Mouse (Mus musculus) midbrain, embryonic 13.5 days (tissue): Measurements from ENCODE around the gene Tomm40l. TPM values are rescaled to one million over a fixed set of nuclear protein-coding genes. Genes with fewer than 3 reads are reported as not detected.

Source experiments
- ATAC-seq: fragments of 200-750 bp; cut with Nextera tagmentation; 2 replicates; pipeline ENCODE4 v1.8.0; 2017; ENCODE audit warnings: mild to moderate bottlenecking, moderate TSS enrichment, moderate library complexity
- H3K27ac ChIP-seq: fragments of 300-500 bp; sonication (generic); 2 replicates; pipeline ENCODE4 v1.5.1; 2015; ENCODE audit warnings: inconsistent platforms, mild to moderate bottlenecking, moderate library complexity
- H3K27me3 ChIP-seq: fragments of 300-500 bp; sonication (generic); 2 replicates; pipeline ENCODE4 v1.6.1; 2015; ENCODE audit warnings: mild to moderate bottlenecking, inconsistent platforms
- H3K36me3 ChIP-seq: fragments of 300-500 bp; sonication (generic); 2 replicates; pipeline ENCODE4 v1.6.1; 2015; ENCODE audit warnings: mild to moderate bottlenecking, inconsistent platforms
- H3K4me1 ChIP-seq: fragments of 300-500 bp; sonication (generic); replicated peaks from 2 replicates; pipeline ENCODE4 v1.6.1; 2015; ENCODE audit warnings: inconsistent platforms
- H3K4me2 ChIP-seq: fragments of 300-500 bp; sonication (generic); replicated peaks from 2 replicates; pipeline ENCODE4 v1.6.1; 2015; ENCODE audit warnings: moderate library complexity, mild to moderate bottlenecking, inconsistent platforms
- H3K4me3 ChIP-seq: fragments of 300-500 bp; sonication (generic); replicated peaks from 2 replicates; pipeline ENCODE4 v1.5.1; 2015; ENCODE audit warnings: mild to moderate bottlenecking, inconsistent platforms
- H3K9ac ChIP-seq: fragments of 300-500 bp; sonication (generic); replicated peaks from 2 replicates; pipeline ENCODE4 v1.6.1; 2015; ENCODE audit warnings: mild to moderate bottlenecking, inconsistent platforms
- H3K9me3 ChIP-seq: fragments of 300-500 bp; sonication (generic); 2 replicates; pipeline ENCODE4 v1.6.1; 2016; ENCODE audit warnings: mild to moderate bottlenecking, inconsistent platforms
- WGBS: fragments of 180-500 bp; shearing (Covaris S2); methylation state at CpG from one replicate; pipeline ENCODE4 v1.1.7; 2015; 5-methylcytosine and 5-hydroxymethylcytosine counted together
- polyA plus RNA-seq: library from polyadenylated mRNA; unstranded; fragments of >200 nt; fragmentation: Nextera tagmentation; extraction: Ambion mirVana; gene quantifications from 2 replicates; pipeline ENCODE4 v1.2.1, GENCODE M21; 2015

The Tomm40l gene
- polyA plus RNA-seq, 1 experiment from 2014 or later, result 37.9 TPM

DNA sequence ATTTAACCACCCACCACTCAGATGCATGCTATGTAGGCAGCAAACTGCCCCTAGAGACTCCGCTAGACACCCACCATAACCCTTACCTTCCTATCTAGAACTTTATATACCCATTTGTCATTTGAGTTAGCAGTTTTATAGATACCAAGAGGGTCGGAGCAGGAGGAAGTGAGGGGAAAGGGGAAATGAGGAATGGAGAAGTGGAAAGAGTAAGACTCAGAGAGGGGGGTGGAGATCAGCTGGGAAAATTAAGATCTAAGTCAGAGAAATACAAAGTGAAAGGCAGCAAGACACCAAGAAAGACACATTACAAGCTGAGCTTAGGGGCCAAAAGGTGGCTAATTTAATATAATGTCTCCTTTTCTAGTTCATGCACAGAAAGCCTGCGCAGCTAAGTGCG is 12.2 kb upstream of the Tomm40l start:
- Histone ChIP-seq H3K4me2 (no peak overlapping the region), H3K36me3 (peaks cover 60% of the 10 kb centered on the region), H3K4me3 (no peak overlapping the region), H3K27ac (no peak overlapping the region), H3K9me3 (no peaks in the 10 kb centered on the region), H3K9ac (no peak overlapping the region), H3K27me3 (no peaks in the 10 kb centered on the region), H3K4me1 (no peaks in the 10 kb centered on the region)
- WGBS, result 96% methylated on average over 4 of the region's 4 CpGs
- no peak for ATAC-seq

- WGBS, result 92% methylated on average over 14 of the region's 14 CpGs
- Histone ChIP-seq H3K27ac (no peak within 1 kb of the TSS), H3K36me3 (peaks cover 57% of the 10 kb centered on the region), H3K4me2 (no peak within 1 kb of the TSS), H3K9ac (no peak within 1 kb of the TSS), H3K9me3 (no peaks in the 10 kb centered on the region), H3K27me3 (no peaks in the 10 kb centered on the region), H3K4me3 (no peak within 1 kb of the TSS), H3K4me1 (no peaks in the 10 kb centered on the region)
- no peak for ATAC-seq
Measured at GRCm38 (mm10) chr1:171234126-171234525, 11.8 kb upstream of the Tomm40l start, which contains the start of gene Fcer1g. Gene Fcer1g (minus strand): TSS chr1:171234365.

DNA sequence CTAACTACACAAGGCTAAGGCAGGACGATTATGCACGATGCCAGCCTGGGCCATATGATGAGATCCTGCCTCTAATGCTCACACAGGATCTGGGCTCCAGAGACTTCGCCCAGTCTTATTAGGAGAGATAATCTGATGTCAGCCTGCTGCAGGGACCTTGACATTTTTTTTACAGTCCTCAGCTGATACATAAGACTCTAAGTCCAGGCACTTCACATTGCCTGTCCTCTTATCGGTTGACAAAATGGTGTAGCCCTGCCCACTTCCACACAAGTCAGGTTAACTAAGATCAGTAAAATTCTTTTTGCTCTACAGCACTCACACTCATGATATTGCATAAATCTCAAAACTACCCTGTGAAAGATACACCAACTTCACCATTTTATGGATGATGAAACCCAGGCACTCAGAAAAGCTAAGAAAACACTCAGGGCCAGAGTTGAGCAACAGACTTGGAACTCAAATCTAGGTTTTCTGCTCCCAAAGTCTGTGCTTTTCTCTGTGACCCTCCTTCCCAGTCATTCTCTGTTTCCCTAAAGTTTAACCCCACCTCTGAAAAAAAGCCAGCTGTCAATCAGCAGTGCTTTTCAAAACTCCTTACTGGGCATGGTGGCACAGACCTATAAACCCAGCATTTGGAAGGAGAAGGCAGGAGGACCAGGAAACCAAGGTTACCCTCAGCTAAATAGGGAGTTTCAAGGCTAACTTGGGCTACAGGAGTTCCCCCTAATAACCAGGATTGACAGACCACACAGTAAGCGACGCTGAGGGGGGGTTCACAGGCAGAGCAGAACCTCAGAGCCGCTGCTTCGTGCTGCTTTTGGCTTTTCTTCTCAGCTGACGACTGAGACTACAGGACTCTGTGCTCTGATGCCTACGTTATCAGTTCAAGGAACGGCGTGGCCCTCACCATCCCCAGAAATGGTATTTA is 10.8 kb upstream of the Tomm40l start:
- H3K4me1 ChIP-seq, result no peaks in the 10 kb centered on the region
- peaks cover 47% of the 10 kb centered on the region for H3K36me3 ChIP-seq
- H3K27me3 ChIP-seq, result no peaks in the 10 kb centered on the region
- 82% methylated on average over 12 of the region's 12 CpGs for WGBS
- no peak overlapping the region for H3K4me2 ChIP-seq
- H3K9me3 ChIP-seq, result no peaks in the 10 kb centered on the region
- H3K9ac ChIP-seq, result no peak overlapping the region
- H3K4me3 ChIP-seq, result no peak overlapping the region
- ATAC-seq, result no peak
- no peak overlapping the region for H3K27ac ChIP-seq

- Histone ChIP-seq H3K4me2 (no peak overlapping the region), H3K4me3 (no peak overlapping the region), H3K36me3 (peaks cover 39% of the 10 kb centered on the region), H3K27ac (no peak overlapping the region), H3K27me3 (no peaks in the 10 kb centered on the region), H3K9me3 (no peaks in the 10 kb centered on the region), H3K9ac (no peak overlapping the region), H3K4me1 (no peaks in the 10 kb centered on the region)
- 92% methylated on average over 5 of the region's 5 CpGs for WGBS
- ATAC-seq, result no peak
Measured at GRCm38 (mm10) chr1:171232348-171232747, 10.0 kb upstream of the Tomm40l start.

GRCm38 (mm10) chr1:171231844-171232243 is 9.5 kb upstream of the Tomm40l start:
- ATAC-seq, result no peak
- H3K4me2 ChIP-seq, result no peak overlapping the region
- no peaks in the 10 kb centered on the region for H3K27me3 ChIP-seq
- no peaks in the 10 kb centered on the region for H3K4me1 ChIP-seq
- no peak overlapping the region for H3K9ac ChIP-seq
- WGBS, result 76% methylated on average over 4 of the region's 4 CpGs
- no peak overlapping the region for H3K27ac ChIP-seq
- peaks cover 34% of the 10 kb centered on the region for H3K36me3 ChIP-seq
- no peak overlapping the region for H3K4me3 ChIP-seq
- no peaks in the 10 kb centered on the region for H3K9me3 ChIP-seq

GRCm38 (mm10) chr1:171230215-171230614 is 7.9 kb upstream of the Tomm40l start:
- Histone ChIP-seq H3K4me2 (no peak overlapping the region), H3K4me1 (no peaks in the 10 kb centered on the region), H3K27me3 (no peaks in the 10 kb centered on the region), H3K9me3 (no peaks in the 10 kb centered on the region), H3K4me3 (no peak overlapping the region), H3K9ac (no peak overlapping the region), H3K36me3 (peaks cover 19% of the 10 kb centered on the region), H3K27ac (no peak overlapping the region)
- 52% methylated on average over 3 of the region's 3 CpGs for WGBS
- ATAC-seq, result no peak

GRCm38 (mm10) chr1:171229750-171230149 is 7.4 kb upstream of the Tomm40l start:
- Histone ChIP-seq H3K4me3 (no peak overlapping the region), H3K4me2 (no peak overlapping the region), H3K9me3 (no peaks in the 10 kb centered on the region), H3K9ac (no peak overlapping the region), H3K4me1 (no peaks in the 10 kb centered on the region), H3K27me3 (no peaks in the 10 kb centered on the region), H3K36me3 (peaks cover 14% of the 10 kb centered on the region), H3K27ac (no peak overlapping the region)
- no peak for ATAC-seq
- 32% methylated on average over 6 of the region's 6 CpGs for WGBS

DNA sequence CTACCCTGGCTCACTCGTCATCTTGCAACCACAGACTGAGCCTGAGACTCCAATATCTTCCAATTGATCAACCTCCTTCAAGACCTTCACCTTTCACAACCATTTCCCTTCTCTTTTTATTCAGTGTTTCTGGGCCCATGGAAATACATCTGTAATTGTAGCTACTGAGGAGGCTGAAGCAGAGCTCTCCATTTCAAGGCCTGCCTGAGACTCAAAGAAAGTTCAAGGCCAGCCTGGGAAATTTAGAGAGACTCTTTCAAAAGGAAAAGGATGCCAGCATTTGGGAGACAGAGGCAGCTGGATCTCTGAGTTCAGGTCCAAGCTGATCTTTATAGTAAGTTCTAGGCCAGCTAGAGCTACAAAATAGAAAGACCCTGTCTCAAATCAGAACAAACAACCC is 5.6 kb upstream of the Tomm40l start:
- no peaks in the 10 kb centered on the region for H3K27me3 ChIP-seq
- no peak overlapping the region for H3K4me2 ChIP-seq
- H3K9ac ChIP-seq, result no peak overlapping the region
- H3K9me3 ChIP-seq, result no peaks in the 10 kb centered on the region
- H3K36me3 ChIP-seq, result no peaks in the 10 kb centered on the region
- H3K27ac ChIP-seq, result no peak overlapping the region
- no peak overlapping the region for H3K4me3 ChIP-seq
- ATAC-seq, result no peak
- H3K4me1 ChIP-seq, result peaks cover under 1% of the 10 kb centered on the region; the same call in 1 of the 2 replicates
- 90% methylated on average over 1 of the region's 1 CpGs for WGBS

DNA sequence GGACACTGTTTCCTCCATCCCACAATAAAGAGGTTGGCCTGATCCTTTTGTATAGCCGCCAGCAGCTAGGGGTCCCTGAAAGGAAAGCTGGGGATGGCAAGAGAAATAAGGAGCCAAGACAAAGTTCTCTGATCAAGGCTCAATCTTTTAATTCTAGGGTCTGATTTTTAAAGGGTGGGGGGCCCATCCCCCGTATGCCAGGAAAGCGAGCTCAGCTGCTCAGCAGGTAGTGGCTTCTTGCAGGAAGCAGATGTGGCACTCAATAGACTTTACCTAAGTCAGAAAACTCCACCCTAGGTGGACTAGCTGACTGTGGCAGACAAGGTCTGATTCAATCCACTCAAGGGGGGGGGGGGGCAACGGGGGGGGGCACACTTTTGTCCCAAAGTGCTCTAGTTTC is 4.5 kb upstream of the Tomm40l start:
- H3K9ac ChIP-seq, result no peak overlapping the region
- no peaks in the 10 kb centered on the region for H3K9me3 ChIP-seq
- H3K4me3 ChIP-seq, result no peak overlapping the region
- 40% methylated on average over 4 of the region's 4 CpGs for WGBS
- H3K27me3 ChIP-seq, result no peaks in the 10 kb centered on the region
- H3K4me2 ChIP-seq, result no peak overlapping the region
- no peak for ATAC-seq
- no peaks in the 10 kb centered on the region for H3K36me3 ChIP-seq
- peaks cover 4% of the 10 kb centered on the region for H3K4me1 ChIP-seq
- H3K27ac ChIP-seq, result no peak overlapping the region

- Histone ChIP-seq H3K27me3 (no peaks in the 10 kb centered on the region), H3K9me3 (no peaks in the 10 kb centered on the region), H3K36me3 (peaks cover 4% of the 10 kb centered on the region), H3K4me2 (no peak within 1 kb of the TSS), H3K4me1 (peaks cover 16% of the 10 kb centered on the region), H3K27ac (no peak within 1 kb of the TSS), H3K4me3 (no peak within 1 kb of the TSS), H3K9ac (no peak within 1 kb of the TSS)
- 78% methylated on average over 5 of the region's 5 CpGs for WGBS
- no peak for ATAC-seq
Measured at GRCm38 (mm10) chr1:171224857-171225256, 2.5 kb upstream of the Tomm40l start, which contains the start of gene Apoa2. Gene Apoa2 (plus strand): TSS chr1:171225054.

DNA sequence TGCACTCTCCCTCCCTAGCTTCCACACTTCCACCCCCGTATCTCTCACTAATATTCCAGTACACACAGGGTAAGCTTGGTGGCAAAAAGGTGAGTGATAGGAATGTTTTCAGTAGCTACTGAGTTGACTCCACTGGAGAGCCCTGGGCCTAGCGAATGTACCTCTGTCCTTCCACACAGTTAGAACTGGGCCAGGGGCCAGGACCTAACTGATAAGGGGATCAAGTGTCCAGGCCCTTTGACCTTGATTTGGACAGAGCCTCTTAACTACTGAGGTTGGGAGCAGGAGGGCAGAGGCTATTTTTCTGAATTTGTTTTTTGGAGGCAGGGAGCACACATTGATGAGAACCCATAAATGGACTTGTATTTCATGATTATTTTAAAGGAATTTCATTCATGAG is 1.5 kb upstream of the Tomm40l start:
- no peaks in the 10 kb centered on the region for H3K9me3 ChIP-seq
- no peak overlapping the region for H3K4me3 ChIP-seq
- 90% methylated on average over 2 of the region's 2 CpGs for WGBS
- no peak for ATAC-seq
- H3K27ac ChIP-seq, result no peak overlapping the region
- no peak overlapping the region for H3K9ac ChIP-seq
- peaks cover 15% of the 10 kb centered on the region for H3K36me3 ChIP-seq
- H3K4me1 ChIP-seq, result peaks cover 16% of the 10 kb centered on the region
- H3K27me3 ChIP-seq, result no peaks in the 10 kb centered on the region
- no peak overlapping the region for H3K4me2 ChIP-seq

GRCm38 (mm10) chr1:171223168-171223567 is 854 bp upstream of the Tomm40l start:
- Histone ChIP-seq H3K9me3 (no peaks in the 10 kb centered on the region), H3K27ac (no peak overlapping the region), H3K4me2 (peak overlapping the region; percentile 89), H3K9ac (no peak overlapping the region), H3K27me3 (no peaks in the 10 kb centered on the region), H3K36me3 (peaks cover 21% of the 10 kb centered on the region), H3K4me3 (peak overlapping the region; percentile 53), H3K4me1 (peaks cover 16% of the 10 kb centered on the region)
- WGBS, result 80% methylated on average over 6 of the region's 6 CpGs
- no peak for ATAC-seq
